Mouse (Mus musculus): ENCODE measurements around the gene Mia3.

GRCm38 (mm10) chr1:183327171-183327570, 42.2 kb downstream of the Mia3 start:
- TF ChIP-seq CTCF (IDR thresholded peaks at IDR 0.05): no peak
- no peak for TF ChIP-seq EP300 (IDR thresholded peaks at IDR 0.05)
